Mouse (Mus musculus): ENCODE measurements around the gene Ydjc. TPM values are rescaled to one million over a fixed set of nuclear protein-coding genes. Genes with fewer than 3 reads are reported as not detected.

Ydjc gene
- 10 to 100 TPM in 2 of 4 experiments, 1 to 10 TPM in 2; 7.3 to 16.8 (median 9.7) TPM for total RNA-seq (2022)

- no peak for DNase-seq
These were observed at the start of gene Ydjc for GRCm38 (mm10) chr16:17144339-17144738. Gene Ydjc, plus strand, starts transcription at chr16:17144621.

GRCm38 (mm10) chr16:17096938-17097337 lies 47.5 kb upstream of the Ydjc start:
- DNase-seq, result no peak

- no peak for DNase-seq
These were observed 41.7 kb upstream of the Ydjc start for GRCm38 (mm10) chr16:17102630-17103220.

GRCm38 (mm10) chr16:17104600-17104999 lies 39.8 kb upstream of the Ydjc start:
- DNase-seq, result no peak

GRCm38 (mm10) chr16:17110771-17111743 lies 33.4 kb upstream of the Ydjc start, which contains the start of gene Ppil2:
Gene Ppil2, minus strand, starts transcription at chr16:17111257.
- DNase-seq, result peak; percentile 67

- no peak for DNase-seq
These were observed 27.1 kb upstream of the Ydjc start for GRCm38 (mm10) chr16:17117309-17117799.

GRCm38 (mm10) chr16:17121569-17121968 lies 22.9 kb upstream of the Ydjc start:
- no peak for DNase-seq

- no peak for DNase-seq
These were observed 20.1 kb upstream of the Ydjc start for GRCm38 (mm10) chr16:17124119-17124870.

- peak; percentile 71 for DNase-seq
These were observed 19.4 kb upstream of the Ydjc start, which contains the start of gene 2610318N02Rik for GRCm38 (mm10) chr16:17124871-17125520. Gene 2610318N02Rik, minus strand, starts transcription at chr16:17125167.

GRCm38 (mm10) chr16:17127292-17127691 lies 17.1 kb upstream of the Ydjc start:
- no peak for DNase-seq

- DNase-seq, result no peak
These were observed 13.0 kb upstream of the Ydjc start for GRCm38 (mm10) chr16:17131191-17132088.

GRCm38 (mm10) chr16:17132089-17132905 lies 12.1 kb upstream of the Ydjc start, which contains the start of gene Sdf2l1:
Gene Sdf2l1, minus strand, starts transcription at chr16:17132383.
- DNase-seq, result peak; percentile 96

- DNase-seq, result no peak
These were observed 11.6 kb upstream of the Ydjc start for GRCm38 (mm10) chr16:17132906-17133200.

- DNase-seq, result no peak
These were observed 7.1 kb upstream of the Ydjc start for GRCm38 (mm10) chr16:17137355-17137754.

GRCm38 (mm10) chr16:17146772-17147235 lies 2.4 kb downstream of the Ydjc start, which contains the start of gene Ccdc116:
Gene Ccdc116, minus strand, starts transcription at chr16:17147229.
- DNase-seq, result peak; percentile 68

GRCm38 (mm10) chr16:17147391-17147929 lies 3.0 kb downstream of the Ydjc start:
- no peak for DNase-seq

GRCm38 (mm10) chr16:17148084-17148483 lies 3.7 kb downstream of the Ydjc start:
- no peak for DNase-seq

GRCm38 (mm10) chr16:17150520-17151258 lies 6.3 kb downstream of the Ydjc start:
- no peak for DNase-seq

- DNase-seq, result no peak
These were observed 7.5 kb downstream of the Ydjc start for GRCm38 (mm10) chr16:17151874-17152273.

All from adrenal gland, adult 8-10 months (tissue).